ENCODE assay signal across 22 mouse cellular contexts in genomic region chr3:103835951-103836310, GRCm38 (mm10). TPM values are rescaled to one million over a fixed set of nuclear protein-coding genes. Genes with fewer than 3 reads are reported as not detected.
DNase-seq lines count a peak whose midpoint lies in the region; TF ChIP-seq lines count a peak whose summit lies in the region.
"Had no signal": no experiment of that assay in that cellular context is flagged by ENCODE, and none has a peak within 500 bp of the region (broad histone marks: within the 10 kb centered on the region; RNA-seq: fewer than 3 reads in every experiment).

No protein-coding gene starts in this region.

- DNase-seq in layer of hippocampus, adult 9-11 months, result peak; percentile 14
- no peak for DNase-seq in layer of hippocampus, postnatal 25 days (ENCODE audit: extremely low spot score in 1 of 2, low spot score in 1 of 2)
- DNase-seq in brain, embryonic 14.5 days (ENCODE audit: low read depth), result peak; percentile 34
- DNase-seq in cerebellum, postnatal 10 days, result peak; percentile 71 to 74
- peak; percentile 36 for DNase-seq in splenic B cell, adult 2 months (ENCODE audit: low read depth, low spot score)
- DNase-seq in adrenal gland, adult 8-10 months, result no peak
- no peak for DNase-seq in heart, adult 11 months
- DNase-seq in spleen, postnatal 4 days (ENCODE audit: low spot score in 2 of 2), result no peak
- DNase-seq: adrenal gland, postnatal 14 days; gastrocnemius, postnatal 36 days; heart, postnatal 4 days; lung, postnatal 10 days; thymus, adult 2 months had no signal

- no peaks in the 10 kb centered on the region for H3K27me3 ChIP-seq in splenic B cell, adult 2 months (ENCODE audit: control insufficient read depth, insufficient read depth, low read length, poor library complexity, severe bottlenecking)
- H3K27me3 ChIP-seq: forebrain, embryonic 13.5 days; kidney, embryonic 15.5 days; limb, embryonic 12.5 days; liver, embryonic 15.5 days; megakaryocyte, embryonic 14.5 days; midbrain, embryonic 15.5 days had no signal

- no peaks in the 10 kb centered on the region for H3K36me3 ChIP-seq in splenic B cell, adult 2 months (ENCODE audit: control insufficient read depth, insufficient read depth, low read length, poor library complexity, severe bottlenecking)
- H3K36me3 ChIP-seq: kidney, embryonic 15.5 days; limb, embryonic 12.5 days; liver, embryonic 15.5 days; midbrain, embryonic 15.5 days had no signal

- no peak for TF ChIP-seq POLR2A in brain, embryonic 14.5 days (IDR thresholded peaks at IDR 0.05; ENCODE audit: borderline replicate concordance, extremely low read depth, insufficient read depth, insufficient read length, poor library complexity, severe bottlenecking)

- TF ChIP-seq CTCF in brain, embryonic 14.5 days (IDR thresholded peaks at IDR 0.05; ENCODE audit: borderline replicate concordance, extremely low read depth, insufficient read depth, insufficient read length), result no peak

RNA-seq across cellular contexts. Expression of gene Bcl2l15, which starts 3.5 kb away (rescaled TPM):
- total RNA-seq in layer of hippocampus, postnatal 25 days (2021), result 1 to 10 TPM; 1.5 to 1.6 TPM
- polyA plus RNA-seq in brain, embryonic 14.5 days (2012; rRNA removed), result 1.4 and 1.6 TPM in 2 replicates
- under 1 TPM in 3 of 4 experiments, not detected in 1; 0.24 to 0.49 (median 0.38) TPM for total RNA-seq in adrenal gland, adult 8-10 months (2022)
- total RNA-seq: heart, postnatal 4 days; hindbrain, postnatal 0 days had no signal
- polyA plus RNA-seq: limb, embryonic 12.5 days had no signal

RNA-seq across cellular contexts. Expression of gene Ptpn22, which starts 23.7 kb away (rescaled TPM):
- total RNA-seq in layer of hippocampus, postnatal 25 days (2021), result under 1 TPM; 0.91 to 0.96 TPM
- polyA plus RNA-seq in brain, embryonic 14.5 days (2012; rRNA removed), result 0.37 and 0.50 TPM in 2 replicates
- 1 to 10 TPM; 1.6 to 2.7 (median 2.3) TPM for total RNA-seq in adrenal gland, adult 8-10 months (2022)

RNA-seq across cellular contexts. Expression of gene Gm43064, which starts 26.6 kb away (rescaled TPM):
- total RNA-seq in layer of hippocampus, postnatal 25 days (2021), result under 1 TPM in 1 of 2 experiments, not detected in 1; 0.31 TPM
- polyA plus RNA-seq in brain, embryonic 14.5 days (2012; rRNA removed), result 0.53 and 0.66 TPM in 2 replicates
- total RNA-seq in adrenal gland, adult 8-10 months (2022), result not detected
- total RNA-seq: adrenal gland, postnatal 14 days had no signal
- polyA plus RNA-seq: forebrain, embryonic 13.5 days; large intestine, adult 2 months; small intestine, adult 2 months had no signal

RNA-seq across cellular contexts. Expression of gene Ap4b1, which starts 26.6 kb away (rescaled TPM):
- 10 to 100 TPM; 15.3 to 18.6 TPM for total RNA-seq in layer of hippocampus, postnatal 25 days (2021)
- 20.8 and 25.0 TPM in 2 replicates for polyA plus RNA-seq in brain, embryonic 14.5 days (2012; rRNA removed)
- total RNA-seq in adrenal gland, adult 8-10 months (2022), result 10 to 100 TPM; 18.0 to 21.1 (median 20.2) TPM

RNA-seq across cellular contexts. Expression of gene Dclre1b, which starts 26.7 kb away (rescaled TPM):
- total RNA-seq in layer of hippocampus, postnatal 25 days (2021), result 1 to 10 TPM; 8.5 to 9.3 TPM
- polyA plus RNA-seq in brain, embryonic 14.5 days (2012; rRNA removed), result 12.5 and 14.4 TPM in 2 replicates
- total RNA-seq in adrenal gland, adult 8-10 months (2022), result 10 to 100 TPM; 11.2 to 14.7 (median 14.1) TPM

Comparison
In these comparisons a context has a peak if more than half of its experiments do, and no peak if none do; other contexts are left out.
1. DNase-seq: peak in layer of hippocampus, adult 9-11 months (single experiment), brain, embryonic 14.5 days (single experiment), cerebellum, postnatal 10 days (2 of 2) and splenic B cell, adult 2 months (single experiment); none in layer of hippocampus, postnatal 25 days (0 of 2), adrenal gland, adult 8-10 months (single experiment), heart, adult 11 months (single experiment) and spleen, postnatal 4 days (0 of 2).